Mouse (Mus musculus): ENCODE measurements at regions not wholly inside any gene's neighbourhood (a gene's known extent, or its start where the extent isn't known, plus 50 kb on each side); places are given as distances from the start of the nearest gene placed in this dataset.

GRCm38 (mm10) chr16:76232680-76233079 lies 140.9 kb downstream of the Nrip1 start:
- no peak for DNase-seq (ENCODE audit: extremely low read depth, insufficient read length, low spot score)

GRCm38 (mm10) chr16:76232174-76232573 lies 141.5 kb downstream of the Nrip1 start:
- no peak for DNase-seq (ENCODE audit: extremely low read depth, insufficient read length, low spot score)

- DNase-seq (ENCODE audit: extremely low read depth, insufficient read length, low spot score) = no peak
Observed at GRCm38 (mm10) chr16:76230516-76231302, 142.9 kb downstream of the Nrip1 start.

- DNase-seq (ENCODE audit: extremely low read depth, insufficient read length, low spot score) = no peak
Observed at GRCm38 (mm10) chr16:76228451-76228850, 145.2 kb downstream of the Nrip1 start.

- no peak for DNase-seq (ENCODE audit: extremely low read depth, insufficient read length, low spot score)
Observed at GRCm38 (mm10) chr16:76226446-76226845, 147.2 kb downstream of the Nrip1 start.

GRCm38 (mm10) chr16:76225587-76226226 lies 147.9 kb downstream of the Nrip1 start:
- no peak for DNase-seq (ENCODE audit: extremely low read depth, insufficient read length, low spot score)

GRCm38 (mm10) chr16:76224901-76225586 lies 148.6 kb downstream of the Nrip1 start:
- no peak for DNase-seq (ENCODE audit: extremely low read depth, insufficient read length, low spot score)

- DNase-seq (ENCODE audit: extremely low read depth, insufficient read length, low spot score) = no peak
Observed at GRCm38 (mm10) chr16:76223716-76224115, 149.9 kb downstream of the Nrip1 start.

- DNase-seq (ENCODE audit: extremely low read depth, insufficient read length, low spot score) = no peak
Observed at GRCm38 (mm10) chr16:76222960-76223359, 150.7 kb downstream of the Nrip1 start.

GRCm38 (mm10) chr16:76220466-76220865 lies 153.2 kb downstream of the Nrip1 start:
- DNase-seq (ENCODE audit: extremely low read depth, insufficient read length, low spot score) = no peak

- DNase-seq (ENCODE audit: extremely low read depth, insufficient read length, low spot score) = no peak
Observed at GRCm38 (mm10) chr16:76219233-76219632, 154.4 kb downstream of the Nrip1 start.

GRCm38 (mm10) chr16:76218310-76219170 lies 155.1 kb downstream of the Nrip1 start:
- DNase-seq (ENCODE audit: extremely low read depth, insufficient read length, low spot score) = no peak

- DNase-seq (ENCODE audit: extremely low read depth, insufficient read length, low spot score) = no peak
Observed at GRCm38 (mm10) chr16:76216184-76216583, 157.4 kb downstream of the Nrip1 start.

- no peak for DNase-seq (ENCODE audit: extremely low read depth, insufficient read length, low spot score)
Observed at GRCm38 (mm10) chr16:76215558-76215957, 158.1 kb downstream of the Nrip1 start.

- DNase-seq (ENCODE audit: extremely low read depth, insufficient read length, low spot score) = no peak
Observed at GRCm38 (mm10) chr16:76201773-76202571, 171.7 kb downstream of the Nrip1 start.

GRCm38 (mm10) chr16:76200801-76201728 lies 172.6 kb downstream of the Nrip1 start:
- no peak for DNase-seq (ENCODE audit: extremely low read depth, insufficient read length, low spot score)

GRCm38 (mm10) chr16:76200268-76200667 lies 173.4 kb downstream of the Nrip1 start:
- no peak for DNase-seq (ENCODE audit: extremely low read depth, insufficient read length, low spot score)

GRCm38 (mm10) chr16:76199006-76199405 lies 174.6 kb downstream of the Nrip1 start:
- no peak for DNase-seq (ENCODE audit: extremely low read depth, insufficient read length, low spot score)

GRCm38 (mm10) chr16:76194291-76194690 lies 172.2 kb upstream of the Samsn1 start:
- no peak for DNase-seq (ENCODE audit: extremely low read depth, insufficient read length, low spot score)
